Mouse (Mus musculus) MEL (cell line): ENCODE results near the gene Prkd2. TPM values are rescaled to one million over a fixed set of nuclear protein-coding genes. Genes with fewer than 3 reads are reported as not detected.

ENCODE experiments used
- DNase-seq: peaks from one replicate; pipeline ENCODE4 v3.0.0; 2011; ENCODE audit warnings: low read depth, low spot score
- H3K27ac ChIP-seq: 2 replicates; pipeline ENCODE4 v1.5.1; 2012; ENCODE audit warnings: low read depth, mild to moderate bottlenecking, control low read depth, low read length, moderate library complexity; ENCODE audit not compliant: control insufficient read depth
- H3K27me3 ChIP-seq, 2 experiments: fragments of 150-350 bp in 1 of 2; sonication (generic) in 1 of 2; 2 replicates each; pipeline ENCODE4 v1.6.1; 2012; ENCODE audit warnings: low read length in 2 of 2, mild to moderate bottlenecking in 2 of 2, improper control_type of control experiment in 1 of 2, moderate library complexity in 1 of 2; ENCODE audit not compliant: insufficient read depth in 2 of 2, control insufficient read depth in 1 of 2
- H3K36me3 ChIP-seq, 2 experiments: 2 replicates each; pipeline ENCODE4 v1.6.1; 2012 to 2014; ENCODE audit warnings: low read length in 2 of 2, improper control_type of control experiment in 1 of 2, inconsistent platforms in 1 of 2, mild to moderate bottlenecking in 1 of 2; ENCODE audit not compliant: insufficient read depth in 2 of 2, control insufficient read depth in 1 of 2
- H3K4me1 ChIP-seq, 2 experiments: fragments of 150-350 bp in 1 of 2; sonication (generic) in 1 of 2; 2 replicates each; pipeline ENCODE4 v1.6.1; 2012; ENCODE audit warnings: low read length in 2 of 2, improper control_type of control experiment in 1 of 2, mild to moderate bottlenecking in 1 of 2; ENCODE audit not compliant: insufficient read depth in 2 of 2, control insufficient read depth in 1 of 2
- H3K4me3 ChIP-seq, 2 experiments: fragments of 150-350 bp in 1 of 2; sonication (generic) in 1 of 2; 2 replicates each; pipeline ENCODE4 v1.5.1; 2012; ENCODE audit warnings: low read depth in 2 of 2, low read length in 2 of 2, mild to moderate bottlenecking in 2 of 2, moderate library complexity in 2 of 2, control low read depth in 1 of 2, improper control_type of control experiment in 1 of 2; ENCODE audit not compliant: control insufficient read depth in 1 of 2, insufficient read depth in 1 of 2
- H3K79me2 ChIP-seq: 2 replicates; pipeline ENCODE4 v1.6.1; 2012; ENCODE audit warnings: mild to moderate bottlenecking, low read length, moderate library complexity; ENCODE audit not compliant: control insufficient read depth, poor library complexity, insufficient read depth
- H3K9ac ChIP-seq: 2 replicates; pipeline ENCODE4 v1.6.1; 2012; ENCODE audit warnings: low read depth, mild to moderate bottlenecking, control low read depth, low read length, moderate library complexity; ENCODE audit not compliant: control insufficient read depth, poor library complexity, severe bottlenecking
- H3K9me3 ChIP-seq: fragments of 150-350 bp; sonication (generic); replicated peaks from 2 replicates; pipeline ENCODE4 v1.6.1; 2012; ENCODE audit warnings: mild to moderate bottlenecking, low read length, improper control_type of control experiment, moderate library complexity; ENCODE audit not compliant: insufficient read depth
- BHLHE40 ChIP-seq: IDR thresholded peaks from 2 replicates; pipeline ENCODE4 v1.6.1; 2012; ENCODE audit warnings: low read depth, mild to moderate bottlenecking, inconsistent platforms, low read length, improper control_type of control experiment, borderline replicate concordance
- CTCF ChIP-seq, 3 experiments: IDR thresholded peaks in 2 of 3; conservative IDR thresholded peaks in 1 of 3; 2 replicates each; pipeline ENCODE4 v1.5.1; 2011 to 2012; ENCODE audit warnings: low read length in 3 of 3, low read depth in 2 of 3, mild to moderate bottlenecking in 2 of 3, improper control_type of control experiment in 1 of 3, inconsistent platforms in 1 of 3, mixed read lengths in 1 of 3, moderate library complexity in 1 of 3; ENCODE audit not compliant: control insufficient read depth in 1 of 3, insufficient read depth in 1 of 3, poor library complexity in 1 of 3, severe bottlenecking in 1 of 3
- E2F4 ChIP-seq: IDR thresholded peaks from 2 replicates; pipeline ENCODE4 v1.6.1; 2011; ENCODE audit warnings: low read depth, low read length, improper control_type of control experiment, borderline replicate concordance
- ELF1 ChIP-seq: IDR thresholded peaks from 2 replicates; pipeline ENCODE4 v1.6.1; 2014; ENCODE audit warnings: low read depth, mild to moderate bottlenecking, inconsistent platforms, low read length, improper control_type of control experiment, moderate library complexity
- HCFC1 ChIP-seq: IDR thresholded peaks from 2 replicates; pipeline ENCODE4 v1.6.1; 2012; ENCODE audit warnings: low read depth, mild to moderate bottlenecking, inconsistent platforms, low read length, improper control_type of control experiment, moderate library complexity
- MAFK ChIP-seq: IDR thresholded peaks from 2 replicates; pipeline ENCODE4 v1.6.1; 2011; ENCODE audit warnings: low read depth, mild to moderate bottlenecking, low read length, improper control_type of control experiment, borderline replicate concordance
- MAZ ChIP-seq: IDR thresholded peaks from 2 replicates; pipeline ENCODE4 v1.6.1; 2012; ENCODE audit warnings: low read depth, mild to moderate bottlenecking, inconsistent platforms, low read length, improper control_type of control experiment
- MXI1 ChIP-seq: IDR thresholded peaks from 2 replicates; pipeline ENCODE4 v1.6.1; 2011; ENCODE audit warnings: mild to moderate bottlenecking, low read depth, low read length, improper control_type of control experiment
- NELFE ChIP-seq: IDR thresholded peaks from 2 replicates; pipeline ENCODE4 v1.6.1; 2011; ENCODE audit warnings: low read depth, low read length, improper control_type of control experiment
- POLR2A ChIP-seq, 2 experiments: IDR thresholded peaks; 2 replicates each; pipeline ENCODE4 v1.6.1; 2011 to 2012; ENCODE audit warnings: low read length in 2 of 2, mild to moderate bottlenecking in 2 of 2, control low read depth in 1 of 2, improper control_type of control experiment in 1 of 2, low read depth in 1 of 2, moderate library complexity in 1 of 2; ENCODE audit not compliant: control insufficient read depth in 1 of 2, insufficient read depth in 1 of 2, poor library complexity in 1 of 2
- RAD21 ChIP-seq: IDR thresholded peaks from 2 replicates; pipeline ENCODE4 v1.6.1; 2011; ENCODE audit warnings: mild to moderate bottlenecking, low read depth, low read length, improper control_type of control experiment
- SIN3A ChIP-seq: IDR thresholded peaks from 2 replicates; pipeline ENCODE4 v1.6.1; 2012; ENCODE audit warnings: low read length, improper control_type of control experiment, inconsistent platforms
- SMC3 ChIP-seq: IDR thresholded peaks from 2 replicates; pipeline ENCODE4 v1.6.1; 2011; ENCODE audit warnings: low read depth, low read length, improper control_type of control experiment
- TAL1 ChIP-seq: IDR thresholded peaks from 2 replicates; pipeline ENCODE4 v1.6.1; 2012; ENCODE audit warnings: mild to moderate bottlenecking, inconsistent platforms, low read length, moderate library complexity, mixed read lengths
- TCF12 ChIP-seq: IDR thresholded peaks from 2 replicates; pipeline ENCODE4 v1.6.1; 2014; ENCODE audit warnings: low read depth, mild to moderate bottlenecking, inconsistent platforms, low read length, improper control_type of control experiment, moderate library complexity
- UBTF ChIP-seq: IDR thresholded peaks from 2 replicates; pipeline ENCODE4 v1.6.1; 2012; ENCODE audit warnings: low read depth, mild to moderate bottlenecking, inconsistent platforms, low read length, improper control_type of control experiment, moderate library complexity, borderline replicate concordance; ENCODE audit not compliant: insufficient read depth
- USF1 ChIP-seq: IDR thresholded peaks from 2 replicates; pipeline ENCODE4 v1.6.1; 2014; ENCODE audit warnings: low read depth, mild to moderate bottlenecking, inconsistent platforms, low read length, improper control_type of control experiment, moderate library complexity
- ZNF384 ChIP-seq: IDR thresholded peaks from 2 replicates; pipeline ENCODE4 v1.6.1; 2012; ENCODE audit warnings: low read depth, mild to moderate bottlenecking, inconsistent platforms, low read length, improper control_type of control experiment
- polyA plus RNA-seq, 2 experiments: library from polyadenylated mRNA; stranded (reverse) in 1 of 2; unstranded in 1 of 2; fragments of >175 nt in 1 of 2; fragments of >200 nt in 1 of 2; gene quantifications; 2 replicates each; pipeline versions ENCODE4 v1.2.1 to v1.2.4; 2012; ENCODE audit warnings: low replicate concordance in 2 of 2, low read depth in 1 of 2; ENCODE audit not compliant: insufficient read length in 2 of 2, insufficient read depth in 1 of 2, missing spikeins in 1 of 2
- total RNA-seq: library from RNA; depleted of rRNA; stranded (reverse); fragments of 300-350 nt; gene quantifications from 2 replicates; pipeline ENCODE4 v1.2.3, GENCODE M21; 2012

The Prkd2 gene
- total and polyA plus RNA-seq, 3 experiments = 2.9 to 8.7 TPM; not detected in 1

- no peaks in the 10 kb centered on the region for H3K36me3 ChIP-seq
These were observed 8.9 kb downstream of the Prkd2 start for GRCm38 (mm10) chr7:16851636-16852035.

GRCm38 (mm10) chr7:16853302-16853831, 10.7 kb downstream of the Prkd2 start:
- Histone ChIP-seq H3K79me2 (no peaks in the 10 kb centered on the region), H3K36me3 (0 out of 4 replicates have a peak, but pooled peaks cover 0 to 2% of the 10 kb centered on the region in 2 experiments), H3K4me1 (0 out of 4 replicates have a peak, but pooled peaks cover 0 to 3% of the 10 kb centered on the region in 2 experiments), H3K4me3 (no peak overlapping the region), H3K27me3 (no peaks in the 10 kb centered on the region), H3K9ac (no peak overlapping the region), H3K27ac (no peak overlapping the region), H3K9me3 (no peaks in the 10 kb centered on the region)
- DNase-seq = no peak
- no peak for TF ChIP-seq SIN3A
- no peak for TF ChIP-seq ZNF384
- no peak for TF ChIP-seq TAL1
- TF ChIP-seq E2F4 = no peak
- no peak for TF ChIP-seq TCF12
- TF ChIP-seq ELF1 = no peak
- TF ChIP-seq MXI1 = no peak
- TF ChIP-seq SMC3 = no peak
- no peak for TF ChIP-seq HCFC1
- TF ChIP-seq MAFK = no peak
- no peak for TF ChIP-seq POLR2A (IDR thresholded peaks at IDR 0.05; ENCODE audit: control insufficient read depth in 1 of 2, insufficient read depth in 1 of 2, low read depth in 1 of 2, low read length in 2 of 2, poor library complexity in 1 of 2)

More at GRCm38 (mm10) chr7:16851636-16852035, 8.9 kb downstream of the Prkd2 start:
- H3K4me1 ChIP-seq = no peaks in the 10 kb centered on the region
- H3K79me2 ChIP-seq = no peaks in the 10 kb centered on the region
- DNase-seq = no peak
- no peak overlapping the region for H3K4me3 ChIP-seq
- H3K9ac ChIP-seq = no peak overlapping the region
- TF ChIP-seq MAZ (no peak), UBTF (no peak), MAFK (no peak), CTCF (IDR thresholded peaks at IDR 0.05 in 2 of 3, conservative IDR thresholded peaks at IDR 0.05 in 1 of 3; ENCODE audit: control insufficient read depth in 1 of 3, insufficient read depth in 1 of 3, low read depth in 2 of 3, low read length in 3 of 3, poor library complexity in 1 of 3, severe bottlenecking in 1 of 3) (no peak), USF1 (no peak), POLR2A (IDR thresholded peaks at IDR 0.05; ENCODE audit: control insufficient read depth in 1 of 2, insufficient read depth in 1 of 2, low read depth in 1 of 2, low read length in 2 of 2, poor library complexity in 1 of 2) (no peak), NELFE (no peak), RAD21 (no peak), BHLHE40 (no peak)
- no peaks in the 10 kb centered on the region for H3K27me3 ChIP-seq
- H3K27ac ChIP-seq = no peak overlapping the region
- no peaks in the 10 kb centered on the region for H3K9me3 ChIP-seq
